Mouse (Mus musculus) heart, adult 11 months (tissue): ENCODE data around the gene Gp1ba.

ENCODE experiments used
- DNase-seq: peaks from one replicate; pipeline ENCODE4 v3.0.0; 2022

Gene Gp1ba

GRCm38 (mm10) chr11:70629557-70629956 lies 9.4 kb upstream of the Gp1ba start:
- DNase-seq = no peak

GRCm38 (mm10) chr11:70630129-70630528 lies 8.8 kb upstream of the Gp1ba start:
- no peak for DNase-seq

GRCm38 (mm10) chr11:70635601-70636000 lies 3.3 kb upstream of the Gp1ba start:
- no peak for DNase-seq

GRCm38 (mm10) chr11:70637764-70638163 lies 1.2 kb upstream of the Gp1ba start:
- DNase-seq = no peak

- DNase-seq = no peak
These were observed 629 bp upstream of the Gp1ba start for GRCm38 (mm10) chr11:70638293-70638692.

GRCm38 (mm10) chr11:70639976-70640375 lies 1.1 kb downstream of the Gp1ba start:
- DNase-seq = peak; percentile 92

- peak; percentile 87 for DNase-seq
These were observed 2.3 kb downstream of the Gp1ba start for GRCm38 (mm10) chr11:70641241-70641640.

- peak; percentile 86 for DNase-seq
These were observed 4.1 kb downstream of the Gp1ba start for GRCm38 (mm10) chr11:70643051-70643450.

GRCm38 (mm10) chr11:70644564-70645103 lies 5.7 kb downstream of the Gp1ba start:
- peak; percentile 89 for DNase-seq

GRCm38 (mm10) chr11:70645461-70646258 lies 6.7 kb downstream of the Gp1ba start:
- DNase-seq = peak; percentile 96

GRCm38 (mm10) chr11:70646259-70646555 lies 7.3 kb downstream of the Gp1ba start:
- DNase-seq = no peak

- peak; percentile 100 for DNase-seq
These were observed 8.0 kb downstream of the Gp1ba start, which contains the start of the genes Rnf167 and Slc25a11 for GRCm38 (mm10) chr11:70646691-70647650. Gene Rnf167, plus strand, starts transcription at chr11:70647235. Gene Slc25a11, minus strand, starts transcription at chr11:70647479.

GRCm38 (mm10) chr11:70647716-70648420 lies 8.9 kb downstream of the Gp1ba start:
- DNase-seq = peak; percentile 96

GRCm38 (mm10) chr11:70648512-70648911 lies 9.6 kb downstream of the Gp1ba start:
- no peak for DNase-seq

- DNase-seq = peak; percentile 91
These were observed 10.3 kb downstream of the Gp1ba start for GRCm38 (mm10) chr11:70649185-70649734.

GRCm38 (mm10) chr11:70650322-70651175 lies 11.6 kb downstream of the Gp1ba start:
- peak; percentile 92 for DNase-seq

- DNase-seq = peak; percentile 92
These were observed 12.5 kb downstream of the Gp1ba start for GRCm38 (mm10) chr11:70651391-70651790.

- peak; percentile 94 for DNase-seq
These were observed 13.3 kb downstream of the Gp1ba start for GRCm38 (mm10) chr11:70652029-70652883.

GRCm38 (mm10) chr11:70652884-70653344 lies 14.0 kb downstream of the Gp1ba start:
- no peak for DNase-seq
